Mouse (Mus musculus) cerebellum, postnatal 10 days (tissue): ENCODE results near the gene Tceal1.
A peak's percentile ranks its signal among the peaks of the same experiment; 100 is the strongest.

Source experiments
- DNase-seq, 2 experiments: peaks; one replicate each; pipeline ENCODE4 v3.0.0; 2021; ENCODE audit warnings: mixed read lengths in 2 of 2

Gene Tceal1

GRCm38 (mm10) chrX:136755464-136755863 is 47.7 kb downstream of the Tceal1 start:
- DNase-seq: peak in 1 of 2 experiments; percentile 7
